Mouse (Mus musculus): ENCODE measurements around the gene Zdhhc18. TPM values are rescaled to one million over a fixed set of nuclear protein-coding genes. Genes with fewer than 3 reads are reported as not detected.

Gene Zdhhc18
- polyA plus RNA-seq, 1 experiment from 2014 or later, result 4.3 TPM

- Histone ChIP-seq H3K4me2 (ENCODE audit: low read depth, low read length) (no peak overlapping the region), H3K36me3 (ENCODE audit: control insufficient read depth, insufficient read depth, low read length) (peaks cover 14% of the 10 kb centered on the region), H3K4me3 (ENCODE audit: low read depth, low read length) (no peak overlapping the region), H3K27ac (ENCODE audit: low read depth, low read length) (no peak overlapping the region), H3K27me3 (ENCODE audit: control insufficient read depth, insufficient read depth, low read length) (no peaks in the 10 kb centered on the region), H3K4me1 (ENCODE audit: control insufficient read depth, insufficient read depth, low read length) (peaks cover 14% of the 10 kb centered on the region), H3K9ac (replicated peaks; ENCODE audit: low read depth, low read length) (no peak overlapping the region), H3K9me3 (ENCODE audit: control insufficient read depth, low read length) (no peaks in the 10 kb centered on the region)
- no peak for ATAC-seq (ENCODE audit: low read depth)
- WGBS, result 78% methylated on average over 2 of the region's 2 CpGs
Measured at GRCm38 (mm10) chr4:133628517-133628916, 21.4 kb downstream of the Zdhhc18 start.

- no peak for ATAC-seq (ENCODE audit: low read depth)
- no peaks in the 10 kb centered on the region for H3K9me3 ChIP-seq (ENCODE audit: control insufficient read depth, low read length)
- H3K4me2 ChIP-seq (ENCODE audit: low read depth, low read length), result no peak overlapping the region
- no peak overlapping the region for H3K9ac ChIP-seq (replicated peaks; ENCODE audit: low read depth, low read length)
- 95% methylated on average over 14 of the region's 14 CpGs for WGBS
- H3K4me1 ChIP-seq (ENCODE audit: control insufficient read depth, insufficient read depth, low read length), result peaks cover 9% of the 10 kb centered on the region
- no peak overlapping the region for H3K4me3 ChIP-seq (ENCODE audit: low read depth, low read length)
- H3K27ac ChIP-seq (ENCODE audit: low read depth, low read length), result no peak overlapping the region
- no peaks in the 10 kb centered on the region for H3K27me3 ChIP-seq (ENCODE audit: control insufficient read depth, insufficient read depth, low read length)
- peaks cover 14% of the 10 kb centered on the region for H3K36me3 ChIP-seq (ENCODE audit: control insufficient read depth, insufficient read depth, low read length)
Measured at GRCm38 (mm10) chr4:133627039-133627438, 22.9 kb downstream of the Zdhhc18 start.

GRCm38 (mm10) chr4:133626621-133627020, 23.3 kb downstream of the Zdhhc18 start:
- Histone ChIP-seq H3K9ac (replicated peaks; ENCODE audit: low read depth, low read length) (no peak overlapping the region), H3K36me3 (ENCODE audit: control insufficient read depth, insufficient read depth, low read length) (peaks cover 14% of the 10 kb centered on the region), H3K4me2 (ENCODE audit: low read depth, low read length) (no peak overlapping the region), H3K9me3 (ENCODE audit: control insufficient read depth, low read length) (no peaks in the 10 kb centered on the region), H3K4me3 (ENCODE audit: low read depth, low read length) (no peak overlapping the region), H3K27me3 (ENCODE audit: control insufficient read depth, insufficient read depth, low read length) (no peaks in the 10 kb centered on the region), H3K27ac (ENCODE audit: low read depth, low read length) (no peak overlapping the region), H3K4me1 (ENCODE audit: control insufficient read depth, insufficient read depth, low read length) (peaks cover 5% of the 10 kb centered on the region)
- no peak for ATAC-seq (ENCODE audit: low read depth)
- WGBS, result 91% methylated on average over 9 of the region's 9 CpGs

- no peaks in the 10 kb centered on the region for H3K9me3 ChIP-seq (ENCODE audit: control insufficient read depth, low read length)
- no peak overlapping the region for H3K4me3 ChIP-seq (ENCODE audit: low read depth, low read length)
- WGBS, result 55% methylated on average over 5 of the region's 5 CpGs
- no peak overlapping the region for H3K4me2 ChIP-seq (ENCODE audit: low read depth, low read length)
- 0 out of 2 replicates have a peak overlapping the region, but pooled peaks have one; percentile 16 for H3K27ac ChIP-seq (ENCODE audit: low read depth, low read length)
- no peak for ATAC-seq (ENCODE audit: low read depth)
- 0 out of 2 replicates have a peak, but pooled peaks cover 1% of the 10 kb centered on the region for H3K4me1 ChIP-seq (ENCODE audit: control insufficient read depth, insufficient read depth, low read length)
- peaks cover 14% of the 10 kb centered on the region for H3K36me3 ChIP-seq (ENCODE audit: control insufficient read depth, insufficient read depth, low read length)
- no peak overlapping the region for H3K9ac ChIP-seq (replicated peaks; ENCODE audit: low read depth, low read length)
- no peaks in the 10 kb centered on the region for H3K27me3 ChIP-seq (ENCODE audit: control insufficient read depth, insufficient read depth, low read length)
Measured at GRCm38 (mm10) chr4:133626221-133626620, 23.7 kb downstream of the Zdhhc18 start.

- 76% methylated on average over 11 of the region's 11 CpGs for WGBS
- no peak for ATAC-seq (ENCODE audit: low read depth)
- no peaks in the 10 kb centered on the region for H3K27me3 ChIP-seq (ENCODE audit: control insufficient read depth, insufficient read depth, low read length)
- no peak overlapping the region for H3K27ac ChIP-seq (ENCODE audit: low read depth, low read length)
- peaks cover 18% of the 10 kb centered on the region for H3K36me3 ChIP-seq (ENCODE audit: control insufficient read depth, insufficient read depth, low read length)
- H3K9ac ChIP-seq (replicated peaks; ENCODE audit: low read depth, low read length), result no peak overlapping the region
- no peaks in the 10 kb centered on the region for H3K9me3 ChIP-seq (ENCODE audit: control insufficient read depth, low read length)
- H3K4me2 ChIP-seq (ENCODE audit: low read depth, low read length), result no peak overlapping the region
- H3K4me1 ChIP-seq (ENCODE audit: control insufficient read depth, insufficient read depth, low read length), result no peaks in the 10 kb centered on the region
- no peak overlapping the region for H3K4me3 ChIP-seq (ENCODE audit: low read depth, low read length)
Measured at GRCm38 (mm10) chr4:133625621-133626071, 24.3 kb downstream of the Zdhhc18 start.

- no peak for ATAC-seq (ENCODE audit: low read depth)
Measured at GRCm38 (mm10) chr4:133624830-133625229, 25.1 kb downstream of the Zdhhc18 start.

GRCm38 (mm10) chr4:133622161-133622695, 27.7 kb downstream of the Zdhhc18 start:
- no peak for ATAC-seq (ENCODE audit: low read depth)
- WGBS, result 74% methylated on average over 11 of the region's 11 CpGs

More at GRCm38 (mm10) chr4:133624830-133625229, 25.1 kb downstream of the Zdhhc18 start:
- H3K4me1 ChIP-seq (ENCODE audit: control insufficient read depth, insufficient read depth, low read length), result no peaks in the 10 kb centered on the region
- H3K9ac ChIP-seq (replicated peaks; ENCODE audit: low read depth, low read length), result no peak overlapping the region
- 95% methylated on average over 7 of the region's 7 CpGs for WGBS
- H3K36me3 ChIP-seq (ENCODE audit: control insufficient read depth, insufficient read depth, low read length), result peaks cover 18% of the 10 kb centered on the region
- no peak overlapping the region for H3K4me3 ChIP-seq (ENCODE audit: low read depth, low read length)
- H3K27me3 ChIP-seq (ENCODE audit: control insufficient read depth, insufficient read depth, low read length), result no peaks in the 10 kb centered on the region
- H3K27ac ChIP-seq (ENCODE audit: low read depth, low read length), result no peak overlapping the region
- H3K9me3 ChIP-seq (ENCODE audit: control insufficient read depth, low read length), result no peaks in the 10 kb centered on the region
- H3K4me2 ChIP-seq (ENCODE audit: low read depth, low read length), result no peak overlapping the region

GRCm38 (mm10) chr4:133620668-133621067, 29.3 kb downstream of the Zdhhc18 start:
- Histone ChIP-seq H3K27me3 (ENCODE audit: control insufficient read depth, insufficient read depth, low read length) (no peaks in the 10 kb centered on the region), H3K9me3 (ENCODE audit: control insufficient read depth, low read length) (no peaks in the 10 kb centered on the region), H3K4me1 (ENCODE audit: control insufficient read depth, insufficient read depth, low read length) (no peaks in the 10 kb centered on the region), H3K9ac (replicated peaks; ENCODE audit: low read depth, low read length) (no peak overlapping the region), H3K27ac (ENCODE audit: low read depth, low read length) (no peak overlapping the region), H3K4me3 (ENCODE audit: low read depth, low read length) (no peak overlapping the region), H3K4me2 (ENCODE audit: low read depth, low read length) (no peak overlapping the region), H3K36me3 (ENCODE audit: control insufficient read depth, insufficient read depth, low read length) (peaks cover 11% of the 10 kb centered on the region)
- WGBS, result 82% methylated on average over 8 of the region's 8 CpGs
- ATAC-seq (ENCODE audit: low read depth), result no peak

More at GRCm38 (mm10) chr4:133622161-133622695, 27.7 kb downstream of the Zdhhc18 start:
- H3K9ac ChIP-seq (replicated peaks; ENCODE audit: low read depth, low read length), result no peak overlapping the region
- no peaks in the 10 kb centered on the region for H3K4me1 ChIP-seq (ENCODE audit: control insufficient read depth, insufficient read depth, low read length)
- no peaks in the 10 kb centered on the region for H3K27me3 ChIP-seq (ENCODE audit: control insufficient read depth, insufficient read depth, low read length)
- no peak overlapping the region for H3K27ac ChIP-seq (ENCODE audit: low read depth, low read length)
- H3K4me3 ChIP-seq (ENCODE audit: low read depth, low read length), result no peak overlapping the region
- H3K9me3 ChIP-seq (ENCODE audit: control insufficient read depth, low read length), result no peaks in the 10 kb centered on the region
- H3K4me2 ChIP-seq (ENCODE audit: low read depth, low read length), result no peak overlapping the region
- peaks cover 18% of the 10 kb centered on the region for H3K36me3 ChIP-seq (ENCODE audit: control insufficient read depth, insufficient read depth, low read length)

- H3K9me3 ChIP-seq (ENCODE audit: control insufficient read depth, low read length), result no peaks in the 10 kb centered on the region
- H3K9ac ChIP-seq (replicated peaks; ENCODE audit: low read depth, low read length), result no peak overlapping the region
- 75% methylated on average over 4 of the region's 4 CpGs for WGBS
- no peak overlapping the region for H3K4me2 ChIP-seq (ENCODE audit: low read depth, low read length)
- peaks cover 9% of the 10 kb centered on the region for H3K36me3 ChIP-seq (ENCODE audit: control insufficient read depth, insufficient read depth, low read length)
- H3K4me1 ChIP-seq (ENCODE audit: control insufficient read depth, insufficient read depth, low read length), result no peaks in the 10 kb centered on the region
- ATAC-seq (ENCODE audit: low read depth), result no peak
- no peak overlapping the region for H3K27ac ChIP-seq (ENCODE audit: low read depth, low read length)
- H3K27me3 ChIP-seq (ENCODE audit: control insufficient read depth, insufficient read depth, low read length), result no peaks in the 10 kb centered on the region
- H3K4me3 ChIP-seq (ENCODE audit: low read depth, low read length), result no peak overlapping the region
Measured at GRCm38 (mm10) chr4:133619473-133620136, 30.3 kb downstream of the Zdhhc18 start.
